Mouse (Mus musculus) spleen, adult 2 months (tissue): ENCODE results near the gene Ndrg2. TPM values are rescaled to one million over a fixed set of nuclear protein-coding genes. Genes with fewer than 3 reads are reported as not detected.

Source experiments
- DNase-seq, 2 experiments: peaks; one replicate each; pipeline versions ENCODE4 v3.0.0 to v3.0.0-alpha.2; 2012 to 2021; ENCODE audit warnings: low spot score in 2 of 2, low read depth in 1 of 2
- H3K27ac ChIP-seq: fragments of 200-500 bp; 2 replicates; pipeline ENCODE4 v1.5.1; 2012; ENCODE audit warnings: low read length, inconsistent platforms; ENCODE audit not compliant: insufficient read depth
- H3K27me3 ChIP-seq: fragments of 200-500 bp; 2 replicates; pipeline ENCODE4 v1.6.1; 2012; ENCODE audit warnings: mild to moderate bottlenecking, moderate library complexity, low read length, inconsistent platforms; ENCODE audit not compliant: control insufficient read depth, insufficient read depth
- H3K36me3 ChIP-seq: fragments of 200-500 bp; 2 replicates; pipeline ENCODE4 v1.6.1; 2012; ENCODE audit warnings: mild to moderate bottlenecking, low read length, inconsistent platforms; ENCODE audit not compliant: control insufficient read depth, insufficient read depth
- H3K4me1 ChIP-seq: fragments of 200-500 bp; 2 replicates; pipeline ENCODE4 v1.6.1; 2011; ENCODE audit warnings: inconsistent platforms; ENCODE audit not compliant: control insufficient read depth, insufficient read depth, insufficient read length
- H3K4me3 ChIP-seq: fragments of 200-500 bp; 2 replicates; pipeline ENCODE4 v1.5.1; 2011; ENCODE audit warnings: mild to moderate bottlenecking, inconsistent platforms; ENCODE audit not compliant: insufficient read depth, insufficient read length; ENCODE audit errors: extremely low read depth
- CTCF ChIP-seq: fragments of 200-500 bp; IDR thresholded peaks from 2 replicates; pipeline ENCODE4 v1.5.1; 2011; ENCODE audit warnings: mild to moderate bottlenecking, inconsistent platforms; ENCODE audit not compliant: insufficient read depth, insufficient read length, insufficient replicate concordance; ENCODE audit errors: extremely low read depth
- POLR2A ChIP-seq: fragments of 200-500 bp; IDR thresholded peaks from 2 replicates; pipeline ENCODE4 v1.6.1; 2011; ENCODE audit warnings: low read depth, low read length, inconsistent platforms
- WGBS: fragments of 180-500 bp; shearing (Covaris S2); methylation state at CpG from one replicate; pipeline ENCODE4 v1.1.7; 2018; 5-methylcytosine and 5-hydroxymethylcytosine counted together
- polyA plus RNA-seq: library from polyadenylated mRNA; depleted of rRNA; stranded (reverse); fragments of >200 nt; gene quantifications from 2 replicates; pipeline ENCODE4 v1.2.3, GENCODE M21; 2012

Ndrg2 gene
- polyA plus RNA-seq, 1 experiment, result 21.0 TPM

- 82% methylated on average over 10 of the region's 10 CpGs for WGBS
- Histone ChIP-seq H3K4me3 (no peak overlapping the region), H3K27me3 (no peaks in the 10 kb centered on the region), H3K36me3 (peaks cover 28% of the 10 kb centered on the region), H3K27ac (no peak overlapping the region), H3K4me1 (no peaks in the 10 kb centered on the region)
- no peak for TF ChIP-seq POLR2A
- no peak for TF ChIP-seq CTCF
- no peak for DNase-seq
These were observed 20.7 kb downstream of the Ndrg2 start for GRCm38 (mm10) chr14:51893094-51893794.

- TF ChIP-seq POLR2A (no peak), CTCF (no peak)
- Histone ChIP-seq H3K36me3 (peaks cover 33% of the 10 kb centered on the region), H3K4me3 (no peak within 1 kb of the TSS), H3K27me3 (no peaks in the 10 kb centered on the region), H3K27ac (no peak within 1 kb of the TSS), H3K4me1 (no peaks in the 10 kb centered on the region)
- 85% methylated on average over 9 of the region's 9 CpGs for WGBS
- DNase-seq, result no peak
These were observed 21.6 kb downstream of the Ndrg2 start, which contains the start of gene Slc39a2 for GRCm38 (mm10) chr14:51892191-51892939. Gene Slc39a2, plus strand, starts transcription at chr14:51892889.

DNA sequence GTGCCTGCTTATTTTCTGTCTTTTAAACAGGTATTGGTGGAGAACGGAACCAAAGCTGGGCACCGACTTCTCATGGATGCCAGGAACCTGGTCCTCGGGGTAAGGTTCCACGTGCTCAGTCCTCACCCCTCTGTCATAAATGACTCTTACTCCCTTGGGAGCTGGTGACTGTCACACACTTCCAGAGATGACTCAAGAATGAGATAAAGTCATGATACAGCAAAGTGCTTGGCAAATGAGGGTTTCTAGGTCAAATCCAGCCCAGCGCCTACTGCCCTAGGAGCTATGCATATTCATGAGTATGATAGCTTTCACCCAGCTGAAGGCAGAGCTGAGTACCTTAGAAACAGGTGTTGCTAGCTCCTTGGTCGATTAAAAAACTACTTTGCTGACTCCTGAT is 24.1 kb downstream of the Ndrg2 start:
- TF ChIP-seq CTCF (no peak), POLR2A (no peak)
- 92% methylated on average over 6 of the region's 6 CpGs for WGBS

GRCm38 (mm10) chr14:51886051-51886450 is 27.9 kb downstream of the Ndrg2 start:
- 88% methylated on average over 6 of the region's 6 CpGs for WGBS
- TF ChIP-seq CTCF (no peak), POLR2A (no peak)
- Histone ChIP-seq H3K4me3 (no peak overlapping the region), H3K27ac (no peak overlapping the region), H3K36me3 (peaks cover 30% of the 10 kb centered on the region), H3K4me1 (no peaks in the 10 kb centered on the region), H3K27me3 (no peaks in the 10 kb centered on the region)
- no peak for DNase-seq

More for the DNA sequence above, 24.1 kb downstream of the Ndrg2 start:
- Histone ChIP-seq H3K36me3 (peaks cover 38% of the 10 kb centered on the region), H3K4me1 (no peaks in the 10 kb centered on the region), H3K27me3 (no peaks in the 10 kb centered on the region), H3K4me3 (no peak overlapping the region), H3K27ac (no peak overlapping the region)
- no peak for DNase-seq

DNA sequence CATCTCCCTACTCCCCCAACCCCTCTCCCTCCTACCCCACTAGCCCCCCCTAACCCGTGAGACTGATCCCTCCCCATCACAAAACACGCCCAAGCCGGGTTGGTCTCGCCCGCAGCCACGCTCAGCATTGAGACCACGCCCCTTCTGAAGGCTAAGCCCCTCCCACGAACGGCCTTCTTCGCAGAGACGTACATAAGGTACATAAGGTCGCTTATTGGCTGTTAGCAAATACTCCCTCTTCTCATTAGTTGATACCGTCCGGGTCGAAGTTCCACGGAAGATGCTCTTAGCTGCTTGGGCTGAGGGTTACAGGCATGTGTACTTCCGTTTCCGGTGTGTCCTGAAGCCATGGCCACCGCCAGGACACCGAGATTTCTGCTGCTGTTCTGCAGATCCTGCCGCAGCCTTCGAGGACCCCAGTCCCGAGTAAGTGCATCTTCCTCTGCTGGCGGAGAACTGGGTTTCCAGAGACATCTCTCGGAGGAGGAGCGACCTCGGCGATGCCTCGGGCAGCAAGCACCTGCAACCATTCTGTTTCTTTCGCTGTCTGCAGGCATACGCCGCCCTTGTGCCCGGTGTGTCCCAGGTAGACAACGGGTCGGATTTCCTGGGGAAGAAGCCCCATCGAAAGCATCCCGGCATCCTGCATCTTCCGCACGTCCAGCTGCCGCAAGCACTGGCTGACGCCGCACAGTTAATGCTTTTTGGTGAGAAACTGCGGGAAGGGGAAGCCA is 29.2 kb downstream of the Ndrg2 start, which contains the start of gene Mettl17:
Gene Mettl17 (plus strand): TSS at position 245 of the 734 bp plus-strand sequence.
- H3K4me1 ChIP-seq, result no peaks in the 10 kb centered on the region
- peak within 1 kb of the TSS; percentile 80 for H3K4me3 ChIP-seq
- peak; percentile 94 to 96 for DNase-seq
- H3K27me3 ChIP-seq, result no peaks in the 10 kb centered on the region
- peak within 1 kb of the TSS; percentile 39 for H3K27ac ChIP-seq
- WGBS, result under 1% methylated on average over 43 of the region's 43 CpGs
- H3K36me3 ChIP-seq, result peaks cover 20% of the 10 kb centered on the region
- no peak for TF ChIP-seq CTCF
- TF ChIP-seq POLR2A, result peak; percentile 21; the same call in 1 of the 2 replicates

- no peak for TF ChIP-seq CTCF
- no peak for TF ChIP-seq POLR2A
- peak in 1 of 2 experiments; percentile 14 for DNase-seq
- H3K27ac ChIP-seq, result no peak overlapping the region
- H3K4me3 ChIP-seq, result peak overlapping the region; percentile 80
- no peaks in the 10 kb centered on the region for H3K4me1 ChIP-seq
- H3K27me3 ChIP-seq, result no peaks in the 10 kb centered on the region
- H3K36me3 ChIP-seq, result peaks cover 14% of the 10 kb centered on the region
- WGBS, result 1% methylated on average over 14 of the region's 14 CpGs
These were observed 29.9 kb downstream of the Ndrg2 start for GRCm38 (mm10) chr14:51884031-51884544.
